Comparison of ENCODE assay signal across 14 mouse cellular contexts in genomic region chr6:86839089-86839488, GRCm38 (mm10).
"Had no signal": no experiment of that assay in that cellular context is flagged by ENCODE, and none has a peak within 500 bp of the region (broad histone marks: within the 10 kb centered on the region; RNA-seq: fewer than 3 reads in every experiment).

No protein-coding gene starts in this region.

- DNase-seq: kidney, postnatal 14 days; kidney, postnatal 4 days; liver; lung, adult 18-20 months; thymus, adult 18-20 months; thymus, postnatal 36 days had no signal

- H3K27me3 ChIP-seq: limb, embryonic 13.5 days; liver, embryonic 12.5 days; liver, embryonic 15.5 days; lung, embryonic 15.5 days; midbrain, embryonic 12.5 days; midbrain, embryonic 15.5 days had no signal

- ATAC-seq: liver, embryonic 12.5 days; midbrain, embryonic 15.5 days had no signal

- H3K4me1 ChIP-seq: limb, embryonic 10.5 days; limb, embryonic 13.5 days; liver, embryonic 12.5 days; liver, embryonic 15.5 days; lung, embryonic 15.5 days; midbrain, embryonic 12.5 days; midbrain, embryonic 15.5 days had no signal

- H3K9me3 ChIP-seq: limb, embryonic 10.5 days; limb, embryonic 13.5 days; liver, embryonic 12.5 days; liver, embryonic 15.5 days; lung, embryonic 15.5 days; midbrain, embryonic 12.5 days; midbrain, embryonic 15.5 days had no signal

- H3K4me2 ChIP-seq: limb, embryonic 13.5 days; liver, embryonic 12.5 days; liver, embryonic 15.5 days; lung, embryonic 15.5 days; midbrain, embryonic 12.5 days; midbrain, embryonic 15.5 days had no signal

- H3K36me3 ChIP-seq: limb, embryonic 10.5 days; limb, embryonic 13.5 days; liver, embryonic 12.5 days; liver, embryonic 15.5 days; lung, embryonic 15.5 days; midbrain, embryonic 12.5 days; midbrain, embryonic 15.5 days had no signal

- H3K4me3 ChIP-seq: limb, embryonic 10.5 days; limb, embryonic 13.5 days; liver, embryonic 12.5 days; liver, embryonic 15.5 days; lung, embryonic 15.5 days; midbrain, embryonic 12.5 days; midbrain, embryonic 15.5 days had no signal

- H3K9ac ChIP-seq: limb, embryonic 13.5 days; liver, embryonic 12.5 days; liver, embryonic 15.5 days; lung, embryonic 15.5 days; midbrain, embryonic 12.5 days; midbrain, embryonic 15.5 days had no signal

- H3K27ac ChIP-seq: limb, embryonic 10.5 days; limb, embryonic 13.5 days; liver, embryonic 12.5 days; liver, embryonic 15.5 days; lung, embryonic 15.5 days; macrophage; midbrain, embryonic 12.5 days; midbrain, embryonic 15.5 days had no signal
